Mouse (Mus musculus) fibroblast of lung, adult 2 months (primary cell): ENCODE data around the gene Rab3b.

Experiments
- DNase-seq: peaks from one replicate; pipeline ENCODE4 v3.0.0-alpha.2; 2011; ENCODE audit warnings: low read depth

Gene Rab3b

DNA sequence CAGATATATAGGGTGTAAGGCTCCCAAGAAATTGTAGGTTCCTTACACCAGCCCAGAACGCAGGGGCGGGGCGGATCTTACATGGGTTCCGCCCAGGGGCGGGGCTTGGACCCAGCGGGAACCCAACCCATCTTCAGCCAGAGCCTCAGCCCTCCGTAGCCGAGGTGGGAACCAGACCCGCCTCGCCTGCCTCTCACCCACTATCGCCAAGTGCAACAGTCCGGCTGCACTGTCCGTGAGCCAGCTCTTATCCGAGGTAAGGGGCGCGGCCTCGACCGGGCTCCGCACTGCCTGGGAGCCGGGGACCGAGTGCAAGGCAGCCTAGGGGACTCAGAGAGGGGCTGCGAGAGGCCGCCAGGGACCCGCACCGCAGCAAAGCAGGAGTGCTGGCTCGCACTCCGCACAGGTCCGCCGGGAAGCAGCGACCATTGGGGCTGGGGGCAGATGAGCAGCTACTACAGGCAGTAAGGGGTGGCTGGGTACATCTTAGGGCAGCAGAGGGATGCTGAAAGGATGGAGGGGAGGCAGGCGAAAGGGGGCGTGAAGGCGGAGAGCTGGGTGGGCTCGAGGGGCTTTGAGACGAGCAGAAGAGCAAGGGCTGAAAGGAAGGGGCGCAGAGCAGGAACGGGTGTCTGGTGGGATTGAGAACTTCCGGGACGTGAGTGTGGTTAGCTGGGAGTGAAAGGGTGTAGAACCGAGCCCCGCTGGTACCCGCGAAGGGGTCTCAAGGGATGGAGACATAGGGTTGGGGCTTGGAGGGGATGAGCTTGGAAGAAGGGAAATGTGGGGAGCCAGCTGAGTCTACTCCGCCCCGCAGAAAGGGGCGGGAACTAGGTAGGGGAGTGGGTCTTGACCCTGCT lies at the start of gene Rab3b:
TSS of gene Rab3b (plus strand) at position 101 of the 860 bp plus-strand sequence.
- no peak for DNase-seq

DNA sequence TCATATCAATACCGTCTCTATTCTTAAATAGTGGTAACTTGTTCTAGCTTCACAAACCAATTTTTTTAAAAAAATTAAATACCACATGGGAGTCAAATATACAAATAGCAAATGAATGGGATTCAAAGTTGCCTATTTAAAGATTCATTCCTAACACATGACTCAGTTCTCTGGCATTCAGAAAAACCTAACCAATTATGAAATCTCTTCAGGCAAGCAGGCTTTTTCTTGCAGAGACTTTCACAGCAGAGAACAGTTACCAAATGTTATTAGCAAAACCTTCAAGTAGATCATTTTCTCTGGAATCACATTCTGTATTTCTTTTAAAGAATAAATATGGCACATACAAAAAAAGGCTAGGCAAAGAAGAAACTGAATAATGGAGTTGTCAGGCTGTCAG lies 48.2 kb upstream of the Rab3b start:
- peak; percentile 13 for DNase-seq

GRCm38 (mm10) chr4:108832916-108833827 lies 45.7 kb upstream of the Rab3b start, which contains the start of gene Btf3l4:
Gene Btf3l4 (minus strand): TSS chr4:108833614.
- DNase-seq = peak; percentile 66

DNA sequence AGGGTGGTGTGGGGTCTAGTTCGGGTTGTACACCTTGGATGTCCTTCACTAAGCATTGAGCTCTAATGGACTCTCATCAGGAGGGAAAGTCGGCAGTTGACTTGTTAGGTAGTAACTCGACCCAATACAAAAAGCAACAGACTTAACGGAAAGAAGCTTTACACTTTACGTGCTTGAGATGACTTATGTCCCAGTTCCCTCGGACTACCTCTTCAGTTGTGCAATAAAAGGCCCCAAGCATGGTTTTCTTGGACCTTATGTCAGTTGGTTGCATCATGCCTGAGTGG lies 45.1 kb upstream of the Rab3b start:
- peak; percentile 56 for DNase-seq

GRCm38 (mm10) chr4:108834115-108834970 lies 44.5 kb upstream of the Rab3b start, which contains the start of gene Txndc12:
Gene Txndc12 (plus strand): TSS chr4:108834601.
- DNase-seq = peak; percentile 82

- DNase-seq = no peak
Observed at GRCm38 (mm10) chr4:108834971-108835311, 43.9 kb upstream of the Rab3b start.

GRCm38 (mm10) chr4:108835496-108835895 lies 43.4 kb upstream of the Rab3b start:
- no peak for DNase-seq

DNA sequence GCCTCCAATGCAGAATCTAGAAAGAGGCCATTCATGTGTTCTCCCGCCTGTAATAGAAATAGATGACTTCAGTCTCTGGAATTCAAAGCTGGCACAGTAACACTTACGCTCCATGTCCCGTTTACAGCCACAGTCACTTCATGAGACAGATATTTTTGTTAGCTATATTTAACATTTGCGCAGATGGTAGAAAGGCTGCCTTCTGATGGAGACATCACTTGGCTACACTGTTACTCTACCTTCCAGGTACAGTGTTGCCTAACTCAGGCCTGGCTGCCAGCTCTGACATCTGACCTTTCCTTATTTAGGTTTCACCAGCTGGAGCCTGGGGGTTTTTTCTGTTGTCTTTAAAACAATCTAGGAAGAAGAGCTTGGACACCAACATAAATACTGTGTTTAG lies 40.8 kb upstream of the Rab3b start:
- no peak for DNase-seq

DNA sequence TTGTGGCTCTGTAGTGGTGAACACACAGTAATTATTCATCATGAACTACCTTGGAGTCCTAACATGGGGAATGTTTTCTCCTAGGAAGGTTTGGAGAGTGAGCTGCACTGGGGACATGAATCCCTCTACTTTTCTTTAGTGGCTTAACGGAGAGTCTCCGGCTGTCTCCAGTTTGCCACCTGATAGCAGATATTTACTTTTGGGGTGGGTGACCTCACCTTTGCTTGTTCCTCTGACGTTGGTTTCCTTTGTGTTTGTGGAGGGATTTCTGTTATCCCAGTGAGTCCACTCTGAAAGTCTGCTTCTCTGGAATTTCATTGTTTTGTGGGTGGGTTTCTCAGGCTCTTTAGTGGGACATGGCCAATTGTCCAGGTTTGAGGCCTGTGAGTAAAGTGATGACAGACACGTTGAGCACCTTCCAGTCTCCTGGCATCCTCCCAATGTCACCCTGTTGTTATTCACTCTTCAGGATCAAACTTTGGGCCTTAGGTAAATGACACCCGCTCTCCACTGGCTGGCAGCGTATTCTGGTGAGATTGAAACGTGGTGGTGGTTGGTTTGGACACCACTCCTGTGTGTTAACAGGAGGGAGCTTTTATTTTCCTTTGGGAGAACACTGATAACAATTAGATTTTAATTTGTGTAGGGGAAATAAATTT lies 36.8 kb upstream of the Rab3b start:
- no peak for DNase-seq

- DNase-seq = no peak
Observed at GRCm38 (mm10) chr4:108843336-108843735, 35.5 kb upstream of the Rab3b start.

- DNase-seq = no peak
Observed at GRCm38 (mm10) chr4:108845824-108846569, 32.9 kb upstream of the Rab3b start.

DNA sequence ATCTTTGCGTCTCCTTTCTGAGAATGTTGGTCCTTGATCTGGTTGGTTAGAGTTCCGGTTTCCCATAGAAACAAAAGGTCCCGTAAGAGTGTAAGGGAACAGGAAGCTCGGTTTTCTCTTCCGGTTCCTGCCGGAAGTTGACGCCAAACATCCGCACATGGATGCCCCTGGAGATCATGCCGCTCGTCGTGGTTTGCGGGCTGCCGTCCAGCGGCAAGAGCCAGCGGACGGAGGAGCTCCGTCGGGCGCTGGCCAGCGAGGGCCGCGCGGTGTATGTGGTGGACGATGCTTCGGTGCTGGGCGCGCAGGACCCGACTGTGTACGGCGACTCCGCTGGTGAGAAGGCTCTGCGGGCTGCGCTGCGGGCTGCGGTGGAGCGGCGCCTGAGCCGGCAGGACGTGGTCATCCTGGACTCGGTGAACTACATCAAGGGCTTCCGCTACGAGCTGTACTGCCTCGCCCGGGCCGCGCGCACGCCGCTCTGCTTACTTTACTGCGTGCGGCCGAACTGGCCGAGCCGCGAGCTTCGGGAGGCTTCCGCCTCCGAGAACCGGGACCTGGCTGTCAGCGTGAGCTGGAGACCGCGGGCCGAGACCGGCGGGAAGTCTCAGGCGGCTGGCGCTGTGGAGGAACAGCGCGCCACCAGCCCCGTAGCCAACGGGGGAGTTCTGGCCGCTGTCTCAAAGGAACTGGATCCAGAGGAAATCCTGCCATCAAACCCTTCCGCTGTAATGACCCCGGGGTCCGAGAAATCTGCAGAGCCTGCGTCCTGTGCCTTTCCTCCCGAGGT lies 31.0 kb upstream of the Rab3b start, which contains the start of gene Kti12:
TSS of gene Kti12 (plus strand) at position 71 of the 790 bp plus-strand sequence.
- DNase-seq = peak; percentile 54

- DNase-seq = no peak
Observed at GRCm38 (mm10) chr4:108848505-108848848, 30.4 kb upstream of the Rab3b start, which contains the start of gene A730015C16Rik. Gene A730015C16Rik (minus strand): TSS chr4:108848619.

- DNase-seq = no peak
Observed at GRCm38 (mm10) chr4:108866806-108867205, 12.1 kb upstream of the Rab3b start.

- peak; percentile 61 for DNase-seq
Observed at GRCm38 (mm10) chr4:108869730-108870374, 9.0 kb upstream of the Rab3b start.

DNA sequence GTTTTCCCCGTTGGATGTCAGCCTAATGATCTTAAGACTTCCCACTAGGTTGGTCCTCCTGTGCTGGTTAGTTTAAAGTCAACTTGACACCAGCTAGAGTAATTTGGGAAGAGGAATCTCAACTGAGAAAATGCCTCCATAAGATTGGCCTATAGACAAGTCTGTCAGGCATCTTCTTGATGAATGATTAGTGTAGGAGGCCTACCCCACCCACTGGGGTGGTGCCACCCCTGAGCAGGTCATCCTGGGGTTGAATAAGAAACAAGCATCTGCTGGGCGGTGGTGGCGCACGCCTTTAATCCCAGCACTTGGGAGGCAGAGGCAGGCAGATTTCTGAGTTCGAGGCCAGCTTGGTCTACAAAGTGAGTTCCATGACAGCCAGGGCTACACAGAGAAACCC lies 5.1 kb upstream of the Rab3b start:
- DNase-seq = no peak

DNA sequence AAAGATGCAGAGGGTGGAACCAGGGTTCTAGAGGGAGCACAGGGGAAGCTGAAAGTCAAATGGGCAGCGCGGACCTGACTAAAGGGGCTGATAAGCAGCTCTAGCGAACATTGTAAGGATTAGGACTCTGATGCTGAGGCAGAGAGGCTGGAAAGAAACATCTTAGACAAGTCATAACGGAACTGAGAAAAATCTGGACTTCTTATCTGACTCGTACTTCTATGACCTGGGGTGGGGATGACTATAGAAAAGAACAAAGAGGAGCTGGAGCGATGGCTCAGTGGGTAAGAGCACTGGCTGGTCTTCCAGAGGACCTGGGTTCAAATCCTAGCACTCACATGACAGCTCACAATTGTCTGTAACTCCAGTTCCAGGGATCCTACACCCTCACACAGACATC lies 962 bp upstream of the Rab3b start:
- no peak for DNase-seq

- no peak for DNase-seq
Observed at GRCm38 (mm10) chr4:108883815-108884214, 5.0 kb downstream of the Rab3b start.

GRCm38 (mm10) chr4:108887456-108887855 lies 8.6 kb downstream of the Rab3b start:
- DNase-seq = peak; percentile 38
